Mouse (Mus musculus) macrophage (primary cell): ENCODE measurements around the gene Fcer1g. TPM values are rescaled to one million over a fixed set of nuclear protein-coding genes. Genes with fewer than 3 reads are reported as not detected.
A peak's percentile ranks its signal among the peaks of the same experiment; 100 is the strongest.

ENCODE experiments used
- H3K27ac ChIP-seq: fragments of 350-480 bp; formaldehyde crosslinking; 2 replicates; pipeline ENCODE4 v1.9.0; 2021
- H3K36me3 ChIP-seq: fragments of 350-480 bp; formaldehyde crosslinking; 2 replicates; pipeline ENCODE4 v1.9.0; 2021; ENCODE audit errors: inconsistent target
- H3K4me3 ChIP-seq: fragments of 350-480 bp; formaldehyde crosslinking; 2 replicates; pipeline ENCODE4 v1.9.0; 2021; ENCODE audit errors: inconsistent target
- H3K79me2 ChIP-seq: fragments of 350-480 bp; formaldehyde crosslinking; 2 replicates; pipeline ENCODE4 v1.9.0; 2021; ENCODE audit errors: inconsistent target
- WGBS: methylation state at CpG from one replicate; pipeline ENCODE4 v1.1.7; 2026; ENCODE audit warnings: inconsistent platforms; ENCODE audit not compliant: missing documents; 5-methylcytosine and 5-hydroxymethylcytosine counted together
- polyA plus RNA-seq: library from polyadenylated mRNA; stranded (reverse); fragments of 250-400 nt; gene quantifications from 3 replicates; pipeline ENCODE4 v1.2.4, GENCODE M21; 2018; ENCODE audit warnings: inconsistent platforms
- total RNA-seq, 78 experiments: library from RNA; depleted of rRNA; stranded (reverse); fragments of 250-400 nt; gene quantifications; 1 replicate in 9 of 78; 2 replicates in 24 of 78; 3 replicates in 43 of 78; 4 replicates in 2 of 78; pipeline ENCODE4 v1.2.4; 2018; ENCODE audit warnings: inconsistent platforms in 56 of 78

Gene Fcer1g
- total RNA-seq (2018; cell fraction: chromatin; rRNA removed) = 100 to 1,000 TPM in 25 of 26 experiments, 10 to 100 TPM in 1; 78.8 to 647 (median 361) TPM
- 1,000 to 10,000 TPM; 1,924 to 5,319 (median 3,310) TPM for total RNA-seq (2018; cell fraction: cytosol; rRNA removed)
- 1,000 to 10,000 TPM in 15 of 26 experiments, 100 to 1,000 TPM in 11; 367 to 3,018 (median 1,452) TPM for total RNA-seq (2018; cell fraction: nucleus; rRNA removed)
- polyA plus RNA-seq = 1,664 to 2,638 TPM (median 2,193 TPM) in 3 replicates

- 4% methylated on average over 14 of the region's 14 CpGs for whole genome bisulfite sequencing
- Histone ChIP-seq H3K4me3 (peak within 1 kb of the TSS; percentile 99), H3K36me3 (peaks cover 47% of the 10 kb centered on the region), H3K27ac (peak within 1 kb of the TSS; percentile 99), H3K79me2 (peaks cover 88% of the 10 kb centered on the region)
These were observed at the start of gene Fcer1g for GRCm38 (mm10) chr1:171234126-171234525. TSS of gene Fcer1g (minus strand) at chr1:171234365.

GRCm38 (mm10) chr1:171283188-171284160, 49.3 kb upstream of the Fcer1g start:
- peaks cover 5% of the 10 kb centered on the region; the same call in 1 of the 2 replicates for H3K36me3 ChIP-seq
- peak overlapping the region; percentile 52 for H3K27ac ChIP-seq
- peaks cover 29% of the 10 kb centered on the region; the same call in 1 of the 2 replicates for H3K79me2 ChIP-seq
- no peak overlapping the region for H3K4me3 ChIP-seq
- 65% methylated on average over 18 of the region's 18 CpGs for WGBS

GRCm38 (mm10) chr1:171282086-171282805, 48.1 kb upstream of the Fcer1g start:
- peaks cover 13% of the 10 kb centered on the region; the same call in 1 of the 2 replicates for H3K36me3 ChIP-seq
- no peak overlapping the region for H3K4me3 ChIP-seq
- H3K79me2 ChIP-seq = peaks cover 26% of the 10 kb centered on the region; the same call in 1 of the 2 replicates
- WGBS = 80% methylated on average over 18 of the region's 18 CpGs
- H3K27ac ChIP-seq = peak overlapping the region; percentile 52; the same call in 1 of the 2 replicates

- H3K27ac ChIP-seq = peak overlapping the region; percentile 81
- H3K4me3 ChIP-seq = peak overlapping the region; percentile 69
- WGBS = 0% methylated on average over 10 of the region's 10 CpGs
- peaks cover 19% of the 10 kb centered on the region; the same call in 1 of the 2 replicates for H3K79me2 ChIP-seq
- H3K36me3 ChIP-seq = peaks cover 20% of the 10 kb centered on the region
These were observed 47.4 kb upstream of the Fcer1g start for GRCm38 (mm10) chr1:171281528-171281923.

- H3K79me2 ChIP-seq = peaks cover 15% of the 10 kb centered on the region; the same call in 1 of the 2 replicates
- under 1% methylated on average over 26 of the region's 26 CpGs for WGBS
These were observed 46.9 kb upstream of the Fcer1g start, which contains the start of gene Ppox for GRCm38 (mm10) chr1:171280916-171281527. TSS of gene Ppox (minus strand) at chr1:171281186.

GRCm38 (mm10) chr1:171280250-171280915, 46.2 kb upstream of the Fcer1g start:
- Histone ChIP-seq H3K4me3 (peak overlapping the region; percentile 69), H3K27ac (peak overlapping the region; percentile 81), H3K79me2 (peaks cover 15% of the 10 kb centered on the region; the same call in 1 of the 2 replicates), H3K36me3 (peaks cover 30% of the 10 kb centered on the region)
- WGBS = 8% methylated on average over 25 of the region's 25 CpGs

More at GRCm38 (mm10) chr1:171280916-171281527, 46.9 kb upstream of the Fcer1g start, which contains the start of gene Ppox:
- Histone ChIP-seq H3K36me3 (peaks cover 25% of the 10 kb centered on the region), H3K27ac (peak within 1 kb of the TSS; percentile 81), H3K4me3 (peak within 1 kb of the TSS; percentile 69)

GRCm38 (mm10) chr1:171279721-171280120, 45.6 kb upstream of the Fcer1g start:
- H3K27ac ChIP-seq = no peak overlapping the region
- peaks cover 15% of the 10 kb centered on the region; the same call in 1 of the 2 replicates for H3K79me2 ChIP-seq
- peaks cover 37% of the 10 kb centered on the region for H3K36me3 ChIP-seq
- WGBS = 84% methylated on average over 5 of the region's 5 CpGs
- peak overlapping the region; percentile 69; the same call in 1 of the 2 replicates for H3K4me3 ChIP-seq

- H3K36me3 ChIP-seq = peaks cover 43% of the 10 kb centered on the region
- no peak overlapping the region for H3K4me3 ChIP-seq
- H3K27ac ChIP-seq = no peak overlapping the region
- H3K79me2 ChIP-seq = peaks cover 15% of the 10 kb centered on the region; the same call in 1 of the 2 replicates
- WGBS = 99% methylated on average over 14 of the region's 14 CpGs
These were observed 45.0 kb upstream of the Fcer1g start for GRCm38 (mm10) chr1:171279012-171279705.

- Histone ChIP-seq H3K27ac (no peak overlapping the region), H3K4me3 (no peak overlapping the region), H3K79me2 (peaks cover 15% of the 10 kb centered on the region; the same call in 1 of the 2 replicates), H3K36me3 (peaks cover 50% of the 10 kb centered on the region)
- WGBS = 96% methylated on average over 8 of the region's 8 CpGs
These were observed 44.3 kb upstream of the Fcer1g start for GRCm38 (mm10) chr1:171278436-171278835.

- WGBS = 95% methylated on average over 10 of the region's 10 CpGs
- no peak overlapping the region for H3K4me3 ChIP-seq
- peaks cover 20% of the 10 kb centered on the region; the same call in 1 of the 2 replicates for H3K79me2 ChIP-seq
- no peak overlapping the region for H3K27ac ChIP-seq
- H3K36me3 ChIP-seq = peaks cover 50% of the 10 kb centered on the region
These were observed 43.6 kb upstream of the Fcer1g start for GRCm38 (mm10) chr1:171277736-171278135.

- 92% methylated on average over 14 of the region's 14 CpGs for WGBS
- Histone ChIP-seq H3K79me2 (peaks cover 19% of the 10 kb centered on the region; the same call in 1 of the 2 replicates), H3K36me3 (peaks cover 50% of the 10 kb centered on the region), H3K27ac (no peak overlapping the region), H3K4me3 (no peak overlapping the region)
These were observed 42.1 kb upstream of the Fcer1g start for GRCm38 (mm10) chr1:171276110-171276748.

GRCm38 (mm10) chr1:171275144-171275734, 41.1 kb upstream of the Fcer1g start:
- Histone ChIP-seq H3K27ac (no peak overlapping the region), H3K36me3 (peaks cover 50% of the 10 kb centered on the region), H3K79me2 (peaks cover 25% of the 10 kb centered on the region), H3K4me3 (no peak overlapping the region)
- WGBS = 94% methylated on average over 11 of the region's 11 CpGs
